Mouse (Mus musculus) lung, postnatal 0 days (tissue): ENCODE results near the gene Nrl.

Experiments
- CTCF ChIP-seq: IDR thresholded peaks from 2 replicates; pipeline ENCODE4 v1.5.1; 2016; ENCODE audit warnings: antibody characterized with exemption, mild to moderate bottlenecking
- EP300 ChIP-seq: IDR thresholded peaks from 2 replicates; pipeline ENCODE4 v1.6.1; 2016; ENCODE audit warnings: antibody characterized with exemption, mild to moderate bottlenecking, control low read depth

DNA sequence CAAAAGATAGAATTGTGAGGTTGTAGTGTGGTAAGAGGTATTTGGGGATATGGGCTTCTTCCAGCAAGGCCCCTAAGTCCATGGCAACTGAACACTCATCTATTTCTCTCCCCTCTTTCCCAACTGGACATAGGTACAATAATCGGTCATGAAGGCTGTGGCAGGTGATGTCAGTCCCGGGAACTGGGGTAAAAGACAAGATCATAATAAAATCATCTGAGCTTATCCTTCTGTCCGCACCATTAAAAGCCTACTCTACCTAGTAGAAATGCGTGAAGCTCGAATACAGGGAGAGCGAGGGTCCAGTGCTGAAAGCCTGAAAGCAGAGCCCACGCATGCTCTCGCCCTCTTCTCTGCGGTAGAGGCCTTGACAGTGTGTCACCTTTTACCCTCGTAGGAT, 45.2 kb downstream of the Nrl start:
- no peak for TF ChIP-seq CTCF
- no peak for TF ChIP-seq EP300
